Mouse (Mus musculus): Measurements from ENCODE around the gene Lyve1. TPM values are rescaled to one million over a fixed set of nuclear protein-coding genes. Genes with fewer than 3 reads are reported as not detected.

Gene Lyve1
- total and polyA plus RNA-seq, 3 experiments = not detected

DNA sequence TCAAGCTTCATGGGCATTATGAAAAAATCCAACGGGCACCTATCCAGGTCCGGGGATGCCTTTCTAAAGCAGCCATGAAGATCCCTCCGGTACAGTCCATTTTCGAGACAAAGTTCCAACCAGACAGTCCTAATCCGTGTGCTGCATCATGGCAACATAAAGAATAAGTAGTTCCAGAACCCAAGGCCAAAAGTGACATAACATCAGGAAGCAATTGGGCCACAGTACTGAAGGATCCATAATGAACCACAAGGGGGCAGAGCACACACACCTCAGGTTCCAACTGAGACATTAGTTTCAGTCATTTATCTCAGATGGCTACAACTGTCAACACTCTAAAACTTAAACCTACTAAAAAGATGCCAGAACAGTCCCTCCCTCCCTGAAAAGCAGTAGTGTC is 47.0 kb downstream of the Lyve1 start:
- Histone ChIP-seq H3K4me3 (ENCODE audit: control insufficient read depth in 1 of 2, insufficient read depth in 1 of 2, low read depth in 2 of 2, low read length in 2 of 2) (no peak overlapping the region), H3K4me1 (ENCODE audit: control insufficient read depth in 1 of 2, insufficient read depth in 2 of 2, low read length in 2 of 2) (peaks cover 8 to 13% of the 10 kb centered on the region in 2 experiments), H3K9me3 (replicated peaks; ENCODE audit: insufficient read depth, low read length) (no peaks in the 10 kb centered on the region), H3K27me3 (ENCODE audit: control insufficient read depth in 1 of 2, insufficient read depth in 2 of 2, low read length in 2 of 2) (no peaks in the 10 kb centered on the region), H3K27ac (ENCODE audit: control insufficient read depth, low read depth, low read length) (no peak overlapping the region), H3K79me2 (ENCODE audit: control insufficient read depth, insufficient read depth, low read length, poor library complexity) (no peaks in the 10 kb centered on the region), H3K36me3 (ENCODE audit: control insufficient read depth in 1 of 2, insufficient read depth in 2 of 2, low read length in 2 of 2) (peaks cover 3 to 11% of the 10 kb centered on the region in 2 experiments), H3K9ac (ENCODE audit: control insufficient read depth, low read depth, low read length, poor library complexity, severe bottlenecking) (no peak overlapping the region)
- DNase-seq (ENCODE audit: low read depth, low spot score) = peak; percentile 85
- TF ChIP-seq ETS1 (IDR thresholded peaks at IDR 0.05; ENCODE audit: low read depth, low read length) (0 out of 2 replicates have a peak, but pooled peaks have one; percentile 22), MAFK (IDR thresholded peaks at IDR 0.05; ENCODE audit: borderline replicate concordance, low read depth, low read length) (no peak), ELF1 (IDR thresholded peaks at IDR 0.05; ENCODE audit: low read depth, low read length) (peak; percentile 42; the same call in 1 of the 2 replicates), MYC (IDR thresholded peaks at IDR 0.05; ENCODE audit: low read depth, low read length) (0 out of 2 replicates have a peak, but pooled peaks have one; percentile 20), E2F4 (IDR thresholded peaks at IDR 0.05; ENCODE audit: borderline replicate concordance, low read depth, low read length) (no peak), ZNF384 (IDR thresholded peaks at IDR 0.05; ENCODE audit: low read depth, low read length) (no peak), MAZ (IDR thresholded peaks at IDR 0.05; ENCODE audit: low read depth, low read length) (no peak), ZKSCAN1 (IDR thresholded peaks at IDR 0.05; ENCODE audit: low read depth, low read length) (no peak), ZC3H11A (IDR thresholded peaks at IDR 0.05; ENCODE audit: low read depth, low read length) (peak; percentile 97), CHD1 (IDR thresholded peaks at IDR 0.05; ENCODE audit: low read depth, low read length) (no peak), RAD21 (IDR thresholded peaks at IDR 0.05; ENCODE audit: low read depth, low read length) (peak; percentile 93), BHLHE40 (IDR thresholded peaks at IDR 0.05; ENCODE audit: borderline replicate concordance, low read depth, low read length) (0 out of 2 replicates have a peak, but pooled peaks have one; percentile 29), NRF1 (IDR thresholded peaks at IDR 0.05; ENCODE audit: insufficient read depth, low read depth, low read length, poor library complexity, severe bottlenecking) (no peak), SIN3A (IDR thresholded peaks at IDR 0.05; ENCODE audit: low read length) (peak; percentile 65), MAX (IDR thresholded peaks at IDR 0.05; ENCODE audit: low read length) (no peak), CTCF (IDR thresholded peaks at IDR 0.05 in 2 of 3, conservative IDR thresholded peaks at IDR 0.05 in 1 of 3; ENCODE audit: control insufficient read depth in 1 of 3, insufficient read depth in 1 of 3, low read depth in 2 of 3, low read length in 3 of 3, poor library complexity in 1 of 3, severe bottlenecking in 1 of 3) (peak; percentile 65 to 97 (median 84)), POLR2A (IDR thresholded peaks at IDR 0.05; ENCODE audit: control insufficient read depth in 1 of 2, insufficient read depth in 1 of 2, low read depth in 1 of 2, low read length in 2 of 2, poor library complexity in 1 of 2) (no peak), HCFC1 (IDR thresholded peaks at IDR 0.05; ENCODE audit: low read depth, low read length) (no peak), TBP (IDR thresholded peaks at IDR 0.05; ENCODE audit: low read depth, low read length) (0 out of 2 replicates have a peak, but pooled peaks have one; percentile 22), EP300 (IDR thresholded peaks at IDR 0.05; ENCODE audit: low read depth in 1 of 2, low read length in 2 of 2) (no peak), UBTF (IDR thresholded peaks at IDR 0.05; ENCODE audit: borderline replicate concordance, insufficient read depth, low read depth, low read length) (no peak), JUND (IDR thresholded peaks at IDR 0.05; ENCODE audit: low read depth, low read length) (0 out of 2 replicates have a peak, but pooled peaks have one; percentile 36), GATA1 (IDR thresholded peaks at IDR 0.05; ENCODE audit: low read depth, low read length) (0 out of 2 replicates have a peak, but pooled peaks have one; percentile 32), MXI1 (IDR thresholded peaks at IDR 0.05; ENCODE audit: low read depth, low read length) (no peak), POLR2AphosphoS5 (IDR thresholded peaks at IDR 0.05; ENCODE audit: borderline replicate concordance, low read depth, low read length) (no peak), SMC3 (IDR thresholded peaks at IDR 0.05; ENCODE audit: low read depth, low read length) (peak; percentile 99), GABPA (IDR thresholded peaks at IDR 0.05; ENCODE audit: low read depth, low read length) (no peak)

All from MEL (cell line).